Mouse (Mus musculus) frontal cortex, postnatal 14 days (tissue): Measurements from ENCODE around the gene L1cam.
A peak's percentile ranks its signal among the peaks of the same experiment; 100 is the strongest.

ENCODE experiments used
- DNase-seq, 2 experiments: peaks; one replicate each; pipeline ENCODE4 v3.0.0; 2022; ENCODE audit warnings: low spot score in 2 of 2

L1cam gene

DNA sequence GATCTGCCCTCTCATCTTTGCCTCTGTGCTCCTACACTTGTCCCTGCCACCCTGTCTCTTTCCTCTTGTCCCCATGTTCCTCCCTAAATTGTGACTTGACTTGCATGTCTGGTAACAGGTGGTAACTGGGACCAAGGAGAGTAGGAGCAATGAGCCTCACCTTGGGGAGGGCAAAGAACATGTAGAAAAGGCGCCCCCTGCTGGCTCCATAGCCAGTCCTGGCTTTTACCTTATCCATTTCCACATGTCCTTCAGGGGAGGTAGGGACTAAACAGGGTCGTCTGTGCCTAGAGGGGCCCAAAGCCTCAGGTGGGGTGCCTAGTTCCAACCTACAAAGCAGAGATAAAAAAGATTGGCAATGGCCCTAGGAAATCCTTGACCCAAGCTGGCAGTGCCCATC is at the start of gene L1cam:
TSS of gene L1cam (minus strand) at position 387 of the 400 bp plus-strand sequence.
- peak in 1 of 2 experiments; percentile 29 for DNase-seq

DNA sequence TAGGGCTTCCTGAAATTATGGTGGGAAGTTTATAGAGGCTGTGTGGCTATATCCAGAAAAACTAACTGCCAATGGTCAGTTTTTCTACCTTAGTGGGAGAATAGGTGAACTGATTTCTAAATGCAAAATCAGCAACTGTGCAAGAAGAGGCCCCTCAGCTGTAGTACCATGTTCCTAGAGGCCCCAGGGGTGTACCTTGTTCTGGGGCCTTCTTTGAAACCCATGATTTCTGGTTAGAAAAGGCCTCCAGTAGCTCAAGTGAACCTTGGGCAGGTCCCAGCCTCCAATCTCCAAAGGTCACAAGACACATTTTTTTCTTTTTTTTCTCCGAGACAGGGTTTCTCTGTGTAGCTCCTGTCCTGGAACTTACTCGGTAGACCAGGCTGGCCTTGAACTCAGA is 46.4 kb upstream of the L1cam start:
- DNase-seq = no peak

DNA sequence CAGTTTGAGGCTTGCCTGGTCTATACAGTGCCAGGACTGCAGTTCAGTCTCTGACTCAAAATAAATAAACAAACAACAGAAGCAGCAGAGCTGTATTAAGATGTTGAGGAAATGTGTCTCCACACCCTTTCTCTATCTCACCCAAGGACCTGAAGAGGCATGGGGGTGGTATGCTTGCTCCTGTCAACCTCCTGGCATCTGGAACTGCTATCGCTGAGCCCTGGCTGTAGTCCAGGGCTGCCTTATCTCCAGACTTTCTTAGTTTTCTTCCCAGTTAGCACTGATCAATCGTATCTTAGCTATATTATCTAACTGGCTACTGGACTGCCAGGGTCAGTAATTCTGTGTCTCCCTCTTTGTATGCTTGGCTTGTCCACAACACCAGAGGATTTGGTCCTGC is 46.0 kb upstream of the L1cam start:
- no peak for DNase-seq

DNA sequence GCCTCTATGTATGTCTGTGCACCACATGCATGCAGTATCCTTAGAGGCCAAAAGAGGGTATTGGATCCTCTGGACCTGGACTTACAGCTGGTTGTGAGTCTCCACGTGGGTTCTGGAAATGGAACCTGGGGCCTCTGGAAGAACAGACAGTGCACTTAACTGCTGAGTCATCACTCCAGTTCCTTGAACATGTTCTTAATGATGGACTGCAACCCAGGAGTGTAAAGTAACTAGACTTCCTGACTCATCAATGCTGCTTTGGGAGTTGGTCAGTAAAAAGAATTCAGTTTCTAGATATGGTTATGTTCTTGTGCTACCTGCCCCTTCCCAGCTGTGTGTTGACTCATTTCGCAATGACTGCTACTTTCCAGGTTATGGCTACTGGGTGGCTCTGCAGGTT is 36.0 kb upstream of the L1cam start:
- no peak for DNase-seq

DNA sequence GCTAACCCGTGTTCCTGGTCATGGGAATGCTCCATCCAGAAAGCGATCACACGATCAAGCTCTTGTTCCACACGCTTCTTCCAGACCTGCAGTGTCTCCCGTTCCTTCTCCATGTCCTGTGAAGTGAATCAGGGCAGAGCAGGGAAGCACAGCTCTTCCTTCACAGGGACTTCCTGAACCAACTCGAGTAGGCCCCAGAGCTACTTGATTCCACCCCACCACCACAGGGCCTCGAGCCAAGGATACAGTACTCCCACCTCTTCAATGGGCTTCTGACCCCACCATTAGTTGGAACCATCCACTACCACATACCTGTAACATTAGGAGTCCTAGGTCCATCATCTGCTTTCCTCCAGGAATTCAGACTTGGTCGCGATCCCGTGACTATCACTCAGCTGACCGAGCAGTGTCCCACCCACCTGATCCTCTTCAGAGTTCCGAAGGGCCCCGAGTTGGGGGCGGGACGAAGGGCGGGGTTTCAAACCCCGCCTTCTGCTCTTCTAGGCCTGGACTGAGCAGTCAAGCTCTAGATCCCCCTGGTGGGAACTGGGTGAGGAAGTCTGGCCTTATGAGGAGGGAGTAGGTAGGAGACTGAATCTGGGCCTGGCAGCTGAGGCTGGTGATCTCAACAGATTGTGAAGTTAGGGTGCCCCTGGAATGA is 34.6 kb upstream of the L1cam start, which contains the start of gene Renbp:
TSS of gene Renbp (minus strand) at position 449 of the 661 bp plus-strand sequence.
- DNase-seq = peak in 1 of 2 experiments; percentile 18

DNA sequence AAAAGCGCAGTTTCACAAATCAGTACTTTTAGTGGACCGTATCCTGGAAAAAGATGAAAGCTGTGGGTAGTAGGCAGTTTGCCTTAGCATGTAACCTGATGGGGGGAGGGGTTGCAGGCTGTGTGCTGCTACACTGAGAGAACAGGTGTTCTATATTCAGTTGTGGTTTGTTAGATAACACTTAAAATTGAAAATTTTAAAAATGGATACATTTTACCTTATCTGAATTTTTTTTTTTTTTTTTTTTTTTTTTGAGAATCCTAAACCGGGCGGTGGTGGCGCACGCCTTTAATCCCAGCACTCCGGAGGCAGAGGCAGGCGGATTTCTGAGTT is 26.6 kb upstream of the L1cam start:
- no peak for DNase-seq

DNA sequence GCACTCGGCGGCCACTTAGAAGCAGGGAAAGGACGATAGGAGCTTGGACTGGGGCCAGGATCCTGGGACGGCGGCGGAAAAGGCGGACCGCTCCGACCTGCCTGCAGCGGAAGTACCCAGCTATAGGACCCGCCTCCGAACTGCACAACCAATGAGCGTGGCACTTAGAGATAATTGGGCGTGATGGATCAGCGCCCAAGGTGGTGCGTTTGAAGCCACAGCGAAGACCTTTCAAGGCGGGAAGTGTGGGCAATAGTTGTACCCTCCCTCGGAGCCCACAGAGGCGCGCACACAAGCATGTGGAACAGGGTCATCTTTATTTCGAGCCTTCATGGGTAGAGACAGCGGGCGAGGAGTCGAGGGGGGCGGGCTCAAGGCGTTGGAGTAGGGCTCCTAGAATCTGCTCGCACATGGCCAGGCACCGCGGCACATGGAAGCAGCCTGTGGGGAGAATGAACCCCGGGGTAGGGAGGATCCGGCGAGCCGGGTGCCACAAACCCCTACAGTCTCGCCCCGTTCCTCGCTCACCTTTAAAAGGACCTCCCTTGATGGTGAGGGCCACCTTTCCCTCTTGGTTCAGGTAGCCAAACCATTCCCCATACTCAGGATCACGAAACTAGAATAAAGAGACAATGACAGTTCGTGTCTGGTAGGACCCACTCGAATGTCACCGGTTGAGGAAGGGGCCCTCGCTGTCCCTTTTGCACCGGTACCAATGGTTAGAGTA is 26.1 kb upstream of the L1cam start, which contains the start of the genes Arhgap4 and Naa10:
TSS of gene Arhgap4 (minus strand) at position 48 of the 727 bp plus-strand sequence.
TSS of gene Naa10 (minus strand) at position 122 of the 727 bp plus-strand sequence.
- DNase-seq = peak; percentile 82

DNA sequence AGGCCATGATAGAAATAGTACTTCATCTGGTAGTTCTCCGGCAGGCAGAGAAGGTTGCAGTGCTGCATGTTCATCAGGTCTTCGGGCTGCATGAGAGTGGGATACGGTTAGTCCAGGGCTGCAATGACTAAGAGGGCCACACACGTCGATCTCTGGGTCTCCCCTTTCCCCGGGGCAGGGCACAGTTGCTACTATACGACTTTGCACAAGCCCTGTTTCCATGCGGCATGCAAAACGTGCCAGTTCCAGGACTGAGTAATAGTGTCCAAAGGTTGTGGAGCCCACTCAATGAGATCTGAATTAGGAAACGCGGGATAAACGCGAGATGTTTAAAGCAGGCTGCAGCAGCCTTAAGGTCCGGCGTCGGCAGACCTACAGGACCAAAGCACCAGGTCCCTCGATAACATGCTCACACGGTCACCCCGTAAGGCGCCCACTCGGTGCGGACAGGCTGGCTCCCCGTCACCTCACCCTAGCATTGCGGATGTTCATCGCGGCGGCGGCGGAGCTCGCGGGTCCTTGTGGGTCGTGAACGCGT is 25.4 kb upstream of the L1cam start:
- no peak for DNase-seq

DNA sequence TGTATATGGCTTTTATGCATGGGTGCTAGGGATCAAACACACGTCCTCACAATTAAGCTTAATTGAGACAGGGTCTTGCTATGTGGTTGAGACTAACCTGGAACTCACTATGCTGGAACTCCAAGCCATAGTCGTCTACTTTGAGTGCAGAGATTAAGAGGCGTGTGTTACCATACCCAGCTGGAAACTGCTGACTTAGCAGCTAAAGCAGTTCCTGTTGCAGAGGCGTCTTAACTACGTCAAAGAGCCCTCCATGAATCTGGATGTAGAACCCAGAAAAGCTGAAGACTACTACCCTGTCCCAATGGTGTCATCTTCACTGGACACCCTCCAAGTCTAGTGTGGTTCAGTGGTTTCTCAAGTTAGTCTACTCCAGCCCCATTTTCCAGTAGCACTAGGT is 22.7 kb upstream of the L1cam start:
- DNase-seq = no peak

DNA sequence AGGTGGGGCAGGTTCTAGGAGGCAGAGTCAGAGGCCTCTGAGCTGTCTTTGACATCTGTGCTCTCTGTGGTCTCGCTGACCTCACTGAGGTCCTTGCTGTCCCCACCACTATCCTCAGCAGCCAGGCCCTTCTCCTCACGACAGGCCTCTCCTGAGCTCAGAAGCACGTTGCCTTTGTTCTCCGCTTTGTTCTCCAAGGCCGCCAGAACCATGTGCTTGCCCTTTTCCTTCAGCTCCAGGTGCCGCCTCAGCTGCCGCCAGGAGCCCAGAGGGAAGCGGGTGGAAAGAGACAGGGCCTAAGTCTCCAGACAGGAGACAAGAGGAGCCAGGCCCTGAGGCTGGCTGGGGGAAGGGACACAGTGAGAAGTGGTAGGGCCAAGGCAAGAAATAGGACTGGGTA is 21.0 kb upstream of the L1cam start:
- no peak for DNase-seq

DNA sequence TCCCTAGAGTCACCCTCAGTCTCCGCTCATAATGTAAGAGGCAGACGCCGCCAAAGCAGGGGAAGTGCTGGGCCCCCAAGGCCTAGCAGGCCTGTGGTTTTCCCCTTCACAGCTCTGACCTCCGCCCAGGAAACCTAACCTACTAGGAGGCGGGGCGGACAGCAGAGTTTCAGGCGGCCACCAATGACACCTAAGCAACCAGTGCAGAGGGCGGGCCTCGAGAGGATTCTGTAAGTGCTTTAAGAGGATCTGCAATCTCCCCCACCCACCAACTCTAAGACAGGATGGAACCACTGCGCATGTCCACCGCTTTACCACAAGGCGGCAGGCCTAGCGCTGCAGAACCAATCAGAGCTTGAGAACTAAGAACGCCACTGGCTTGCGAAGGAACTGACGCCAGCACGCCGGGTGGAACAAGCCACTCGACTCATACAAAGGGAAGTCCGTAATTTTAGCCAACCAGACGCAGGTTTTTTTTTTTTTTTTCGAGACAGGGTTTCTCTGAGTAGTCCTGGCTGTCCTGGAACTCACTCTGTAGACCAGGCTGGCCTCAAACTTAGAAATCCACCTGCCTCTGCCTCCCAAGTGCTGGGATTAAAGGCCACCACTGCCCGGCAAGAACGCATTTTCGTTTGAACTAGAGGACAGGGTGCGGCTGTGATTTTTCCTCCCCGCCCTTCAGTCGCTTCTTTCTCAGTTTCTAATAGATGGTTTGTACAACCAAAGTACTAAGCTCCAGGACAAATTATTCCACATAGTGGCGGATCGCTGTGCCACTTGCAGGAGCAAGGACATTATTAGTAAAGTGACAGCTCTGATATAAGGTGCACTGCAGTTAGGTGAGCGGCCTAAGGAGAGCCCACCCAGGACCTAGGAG is 19.2 kb upstream of the L1cam start:
- peak; percentile 72 to 90 for DNase-seq

DNA sequence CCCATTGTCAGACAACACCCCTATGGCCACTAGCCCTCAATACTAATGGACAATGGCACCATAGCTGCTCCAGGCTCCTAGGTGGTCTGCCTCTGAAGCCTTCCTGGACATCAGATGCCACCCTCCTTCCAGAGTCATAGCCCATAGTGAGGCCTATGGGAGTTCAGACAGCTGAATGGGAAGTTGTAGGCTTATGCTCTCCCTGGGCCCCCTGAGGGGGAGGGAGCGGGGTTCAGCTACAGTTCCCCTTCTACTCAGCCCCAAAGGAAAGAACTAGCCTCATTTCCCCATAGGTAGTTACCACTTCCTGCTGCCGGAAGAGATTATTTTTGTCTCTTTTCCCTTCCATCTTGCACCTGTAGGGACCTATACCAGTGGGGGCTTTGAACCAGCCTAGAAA is 15.7 kb upstream of the L1cam start:
- DNase-seq = no peak

DNA sequence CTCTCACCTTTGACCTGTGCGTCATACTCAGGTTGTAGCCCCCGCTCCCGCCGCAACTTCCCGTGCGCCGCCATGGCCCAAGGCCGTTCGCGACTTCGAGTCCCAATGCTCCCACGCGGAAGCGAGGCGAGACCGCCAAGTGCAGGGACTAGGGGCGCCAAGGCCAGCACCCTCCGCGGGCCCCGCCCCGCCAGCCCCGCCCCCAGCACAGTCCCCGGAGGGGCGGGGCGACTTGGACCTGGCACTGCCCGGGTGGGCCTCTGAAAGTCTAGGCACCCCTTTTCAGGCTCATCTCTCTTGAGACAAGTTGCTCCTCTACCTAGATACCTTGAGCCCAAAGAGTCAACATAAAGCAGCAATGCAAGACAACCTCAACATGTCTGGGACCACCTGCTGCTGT is 15.3 kb upstream of the L1cam start:
- DNase-seq = no peak

DNA sequence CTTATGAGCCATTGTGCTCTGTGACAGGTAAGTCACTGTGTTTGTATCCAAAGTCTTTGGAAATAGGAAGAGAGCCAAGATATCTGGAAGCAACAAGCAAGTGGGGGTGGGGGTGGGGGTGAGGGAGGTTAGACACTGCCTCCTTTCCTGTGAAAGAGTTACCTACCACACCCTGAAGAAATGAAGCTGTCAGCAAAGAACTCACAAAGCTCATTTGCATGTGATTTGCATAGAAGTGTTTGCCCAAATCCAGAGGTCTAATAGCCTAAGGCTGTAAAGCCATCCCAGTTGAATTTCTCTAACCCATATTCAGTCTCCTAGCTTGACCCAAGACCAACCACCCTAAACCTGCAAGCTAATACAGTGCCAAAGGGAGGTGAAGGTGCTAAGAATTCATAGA is 14.5 kb upstream of the L1cam start:
- DNase-seq = no peak

DNA sequence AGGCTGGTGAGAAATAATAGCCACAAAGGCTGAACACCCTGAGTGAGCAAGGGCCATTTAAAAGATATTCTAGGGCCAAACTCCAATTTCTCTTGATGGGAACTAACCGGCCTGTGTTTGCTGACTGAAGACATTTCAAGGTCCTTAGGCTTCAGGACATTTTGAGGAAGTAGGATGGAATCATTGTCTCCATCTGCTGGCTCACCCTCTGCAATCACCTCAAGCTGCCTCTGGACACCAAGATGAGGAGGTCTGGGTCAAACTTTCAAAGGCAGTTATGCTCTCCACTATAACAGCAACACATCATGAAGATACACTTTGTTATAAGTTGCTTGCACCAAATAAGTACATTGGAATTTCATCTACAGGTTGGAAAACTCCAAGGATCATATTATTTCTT is 14.1 kb upstream of the L1cam start:
- DNase-seq = no peak

DNA sequence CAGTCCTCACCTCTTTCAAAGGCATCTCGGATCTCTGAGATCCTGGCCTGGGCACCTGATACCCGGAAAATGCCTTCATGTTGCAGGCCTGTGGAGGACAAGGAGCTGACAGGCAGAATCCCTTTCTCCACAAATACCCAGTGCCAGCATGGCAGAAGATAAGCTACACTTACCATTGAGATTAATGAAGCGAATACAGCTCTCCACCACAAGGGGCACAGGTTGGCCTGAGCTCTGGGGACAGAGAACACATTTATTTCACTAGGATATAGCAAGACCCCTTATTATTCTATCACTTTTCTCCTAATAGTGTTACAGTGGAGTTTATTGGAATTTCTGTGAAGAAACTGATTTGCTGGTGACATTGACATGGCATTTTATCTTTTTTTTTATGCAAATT is 2.1 kb upstream of the L1cam start:
- DNase-seq = no peak

DNA sequence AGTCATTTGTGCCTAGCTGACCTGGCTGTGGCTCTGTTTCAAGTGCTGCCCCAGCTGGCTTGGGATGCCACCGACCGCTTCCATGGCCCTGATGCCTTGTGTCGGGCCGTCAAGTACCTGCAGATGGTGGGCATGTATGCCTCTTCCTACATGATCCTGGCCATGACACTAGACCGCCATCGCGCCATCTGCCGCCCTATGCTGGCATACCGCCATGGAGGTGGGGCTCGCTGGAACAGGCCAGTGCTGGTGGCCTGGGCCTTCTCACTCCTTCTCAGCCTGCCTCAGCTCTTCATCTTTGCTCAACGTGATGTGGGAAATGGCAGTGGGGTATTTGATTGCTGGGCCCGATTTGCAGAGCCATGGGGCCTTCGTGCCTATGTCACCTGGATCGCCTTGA is 3.1 kb downstream of the L1cam start:
- DNase-seq = no peak

DNA sequence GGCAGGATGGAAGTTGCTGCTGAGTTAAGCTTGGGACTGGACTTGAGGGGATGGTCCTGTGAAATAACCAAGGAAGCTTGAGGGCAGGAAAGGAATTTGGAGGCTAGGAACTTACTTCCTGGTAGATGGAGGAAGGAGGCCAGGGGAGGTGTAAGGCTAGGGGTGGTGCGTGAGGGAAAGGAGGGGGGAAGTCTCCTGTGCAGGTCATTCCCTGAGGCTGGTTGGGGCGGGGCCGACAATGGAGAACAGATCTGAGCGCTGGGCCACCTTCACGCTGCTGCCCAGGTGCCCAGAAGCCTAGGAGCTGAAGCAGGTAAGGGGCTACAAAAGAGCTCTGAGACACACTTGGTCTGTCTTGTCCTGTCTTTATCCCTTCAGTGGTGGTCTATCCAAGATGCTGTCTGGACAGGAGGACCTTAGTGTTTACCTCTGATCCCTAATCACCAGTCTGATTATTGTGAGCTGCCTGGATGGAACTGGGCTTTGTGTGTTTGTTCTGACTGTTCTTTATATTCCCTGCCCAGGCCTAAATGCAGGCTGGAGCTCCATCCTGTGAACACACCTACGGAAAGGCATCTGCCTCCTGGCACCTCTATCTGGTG is 4.3 kb downstream of the L1cam start, which contains the start of gene Avpr2:
TSS of gene Avpr2 (plus strand) at position 552 of the 602 bp plus-strand sequence.
- DNase-seq = no peak

DNA sequence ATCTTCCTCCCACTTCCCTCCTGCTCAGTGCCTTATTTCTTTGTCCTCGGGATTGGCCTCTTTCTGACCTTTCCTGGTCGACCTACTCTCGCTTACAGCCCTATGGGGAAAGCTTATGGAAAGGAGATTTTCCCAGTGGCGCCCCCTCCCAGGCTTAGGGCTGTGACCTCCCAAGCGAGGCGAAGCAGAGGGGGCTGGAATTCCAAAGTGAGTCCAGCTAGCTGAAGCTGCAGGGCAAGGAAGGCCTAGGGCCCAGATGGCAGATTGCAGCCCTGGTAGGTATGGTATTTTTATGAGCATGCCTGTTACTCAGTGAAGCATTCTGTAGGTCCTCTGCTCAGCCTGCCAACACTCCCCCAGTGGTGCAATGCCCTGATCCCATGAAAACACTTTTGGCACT is 14.4 kb downstream of the L1cam start:
- no peak for DNase-seq

DNA sequence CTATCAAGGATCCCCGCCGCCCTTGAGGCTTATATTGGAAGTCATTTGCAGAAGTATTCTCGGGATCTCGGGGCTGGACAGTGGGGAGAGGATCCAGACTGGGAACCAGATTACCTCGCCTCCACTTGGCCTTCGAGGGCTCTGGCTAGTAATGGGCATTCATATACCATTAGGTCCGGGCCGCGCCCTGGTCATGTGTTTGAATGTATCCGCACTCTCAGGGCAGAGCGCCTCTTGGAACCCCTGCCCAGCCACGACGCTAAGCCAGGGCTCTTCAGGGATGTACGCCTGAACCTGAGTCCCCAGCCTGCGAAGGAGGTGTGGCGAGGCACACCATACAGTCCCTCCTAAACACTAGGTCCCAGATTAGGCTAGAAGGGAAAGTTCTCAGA is 14.9 kb downstream of the L1cam start:
- no peak for DNase-seq

DNA sequence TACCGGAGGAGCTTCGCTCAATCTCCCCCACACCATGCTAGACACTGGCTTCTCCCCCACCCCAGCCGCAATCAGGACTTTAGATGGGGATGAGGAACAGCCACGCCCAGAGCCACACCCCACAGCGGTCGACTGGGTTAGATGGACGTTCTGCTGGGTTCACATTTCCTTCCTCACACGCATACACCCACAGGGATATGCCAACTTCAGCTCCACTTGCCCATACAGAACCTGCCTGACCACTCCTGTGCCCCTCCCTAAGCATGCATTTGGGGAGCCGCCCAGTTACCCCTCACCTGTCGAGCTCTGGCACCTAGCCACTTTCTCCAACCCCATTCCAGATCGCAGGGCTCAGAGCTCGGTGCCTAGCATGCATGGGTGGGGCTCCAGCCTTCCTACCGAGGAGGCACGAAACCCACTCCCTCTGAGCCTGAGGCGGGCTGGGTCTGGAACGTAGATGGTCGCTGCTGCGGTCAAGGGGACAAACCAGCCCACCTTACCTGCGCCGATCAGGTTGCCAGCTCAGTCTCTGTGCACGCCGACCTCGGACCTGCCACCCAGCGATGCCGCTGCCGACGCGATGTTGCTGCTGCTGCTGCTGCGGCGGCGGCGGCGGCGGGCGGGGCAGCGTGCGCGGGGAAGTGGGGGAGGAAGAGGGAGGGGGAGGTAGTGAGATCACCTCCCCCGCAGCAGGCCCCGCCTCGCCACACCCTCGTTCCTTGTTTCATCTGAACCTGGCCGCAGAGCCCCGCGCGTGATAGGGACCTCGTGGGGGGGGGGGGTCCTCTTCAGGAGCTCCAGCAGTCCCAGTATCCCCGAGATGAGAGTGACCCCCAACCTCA is 15.5 kb downstream of the L1cam start:
- DNase-seq = no peak
